Mouse (Mus musculus) midbrain, embryonic 11.5 days (tissue): ENCODE data around the gene Pkn3. TPM values are rescaled to one million over a fixed set of nuclear protein-coding genes. Genes with fewer than 3 reads are reported as not detected.
"Not testable (repeated sequence)": the region's sequence is repeated elsewhere in the genome, so short reads cannot be mapped to it uniquely, and the experiment has no call there.

Experiments used
- ATAC-seq: fragments of 200-750 bp; cut with Nextera tagmentation; 2 replicates; pipeline ENCODE4 v1.8.0; 2017; ENCODE audit warnings: moderate TSS enrichment, moderate library complexity; ENCODE audit not compliant: low FRiP score
- DNase-seq: peaks from one replicate; pipeline ENCODE4 v3.0.0; 2015; ENCODE audit warnings: low spot score; ENCODE audit errors: missing footprints
- H3K27ac ChIP-seq: fragments of 300-500 bp; sonication (generic); 2 replicates; pipeline ENCODE4 v1.5.1; 2014; ENCODE audit warnings: low read depth, low read length
- H3K27me3 ChIP-seq: fragments of 300-500 bp; sonication (generic); 2 replicates; pipeline ENCODE4 v1.6.1; 2014; ENCODE audit warnings: mild to moderate bottlenecking, low read length, moderate library complexity, mixed read lengths; ENCODE audit not compliant: control insufficient read depth, insufficient read depth
- H3K36me3 ChIP-seq: fragments of 300-500 bp; sonication (generic); 2 replicates; pipeline ENCODE4 v1.6.1; 2014; ENCODE audit warnings: mild to moderate bottlenecking, low read length, moderate library complexity, mixed read lengths; ENCODE audit not compliant: control insufficient read depth, insufficient read depth
- H3K4me1 ChIP-seq: fragments of 300-500 bp; sonication (generic); 2 replicates; pipeline ENCODE4 v1.6.1; 2014; ENCODE audit warnings: low read length; ENCODE audit not compliant: control insufficient read depth, insufficient read depth
- H3K4me2 ChIP-seq: fragments of 300-500 bp; sonication (generic); 2 replicates; pipeline ENCODE4 v1.6.1; 2014; ENCODE audit warnings: mild to moderate bottlenecking, moderate library complexity
- H3K4me3 ChIP-seq: fragments of 300-500 bp; sonication (generic); 2 replicates; pipeline ENCODE4 v1.5.1; 2014; ENCODE audit warnings: low read depth, low read length
- H3K9ac ChIP-seq: fragments of 300-500 bp; sonication (generic); 2 replicates; pipeline ENCODE4 v1.6.1; 2014; ENCODE audit warnings: low read length
- H3K9me3 ChIP-seq: fragments of 300-500 bp; sonication (generic); 2 replicates; pipeline ENCODE4 v1.6.1; 2016; ENCODE audit warnings: low read length; ENCODE audit not compliant: control insufficient read depth
- WGBS: fragments of 180-500 bp; shearing (Covaris S2); extraction: QIAGEN DNeasy Blood & Tissue Kit; methylation state at CpG from one replicate; pipeline ENCODE4 v1.1.7; 2014; 5-methylcytosine and 5-hydroxymethylcytosine counted together
- polyA plus RNA-seq: library from polyadenylated mRNA; unstranded; fragments of >200 nt; fragmentation: Nextera tagmentation; extraction: Ambion mirVana; gene quantifications from 2 replicates; pipeline ENCODE4 v1.2.1, GENCODE M21; 2014

Pkn3 gene
- polyA plus RNA-seq, 1 experiment from 2014 or later = 8.4 TPM

DNA sequence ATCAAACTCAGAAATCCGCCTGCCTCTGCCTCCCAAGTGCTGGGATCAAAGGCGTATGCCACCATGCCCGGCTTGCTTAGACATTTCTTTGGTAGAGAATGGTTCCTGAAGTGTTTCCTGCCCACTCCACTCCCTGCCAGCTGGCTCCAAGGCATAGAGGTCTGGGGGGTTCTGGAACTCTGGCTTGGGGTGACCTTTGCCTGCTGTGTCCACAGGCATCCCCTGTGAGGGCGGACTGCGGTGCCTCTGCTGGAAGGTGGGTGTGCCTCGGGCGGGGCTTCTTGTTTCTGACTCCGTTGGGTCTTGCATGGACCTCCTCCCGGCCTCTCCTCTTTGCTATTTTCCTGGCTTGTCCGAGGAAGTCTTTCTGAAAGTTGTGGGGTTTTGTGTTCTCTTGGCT, 59.0 kb downstream of the Pkn3 start:
- 89% methylated on average over 10 of the region's 10 CpGs for WGBS
- no peak overlapping the region for H3K27ac ChIP-seq
- H3K4me1 ChIP-seq = peaks cover 11% of the 10 kb centered on the region
- H3K36me3 ChIP-seq = no peaks in the 10 kb centered on the region
- H3K27me3 ChIP-seq = no peaks in the 10 kb centered on the region
- H3K4me2 ChIP-seq = no peak overlapping the region
- no peak overlapping the region for H3K4me3 ChIP-seq
- no peaks in the 10 kb centered on the region for H3K9me3 ChIP-seq
- H3K9ac ChIP-seq = no peak overlapping the region
- ATAC-seq (no peak), DNase-seq (no peak)

- H3K27me3 ChIP-seq, H3K4me2 ChIP-seq, H3K27ac ChIP-seq, H3K4me1 ChIP-seq, H3K9me3 ChIP-seq, H3K4me3 ChIP-seq, H3K9ac ChIP-seq, ATAC-seq: not testable (repeated sequence)
- peaks cover 12% of the 10 kb centered on the region; the same call in 1 of the 2 replicates for H3K36me3 ChIP-seq
- 88% methylated on average over 4 of the region's 4 CpGs for WGBS
- DNase-seq = peak; percentile 54
Observed at GRCm38 (mm10) chr2:30140021-30140420, 62.5 kb downstream of the Pkn3 start.

Other genes starting within 250 kb of the Pkn3 start
- 13.4 and 14.0 TPM in 2 replicates for gene Cercam, start 208.5 kb upstream of the Pkn3 start, polyA plus RNA-seq
- 79.4 and 86.7 TPM in 2 replicates for gene Odf2, start 188.5 kb upstream of the Pkn3 start, polyA plus RNA-seq
- 52.5 and 57.4 TPM in 2 replicates for gene Gle1, start 142.3 kb upstream of the Pkn3 start, polyA plus RNA-seq
- 136 and 144 TPM in 2 replicates for gene Sptan1, start 112.1 kb upstream of the Pkn3 start, polyA plus RNA-seq
- gene Wdr34, start 28.8 kb upstream of the Pkn3 start, polyA plus RNA-seq = 25.5 and 25.9 TPM in 2 replicates
- 741 and 754 TPM in 2 replicates for gene Set, start 20.3 kb upstream of the Pkn3 start, polyA plus RNA-seq
- 28.0 and 30.6 TPM in 2 replicates for gene Zdhhc12, start 16.0 kb downstream of the Pkn3 start, polyA plus RNA-seq
- gene Zer1, start 46.9 kb downstream of the Pkn3 start, polyA plus RNA-seq = 5.1 and 6.0 TPM in 2 replicates
- 12.1 and 13.3 TPM in 2 replicates for gene Tbc1d13, start 56.1 kb downstream of the Pkn3 start, polyA plus RNA-seq
- 11.6 and 13.7 TPM in 2 replicates for gene Endog, start 93.8 kb downstream of the Pkn3 start, polyA plus RNA-seq
- gene Spout1, start 100.8 kb downstream of the Pkn3 start, polyA plus RNA-seq = 65.0 and 69.8 TPM in 2 replicates
- 8.2 and 9.6 TPM in 2 replicates for gene Kyat1, start 128.2 kb downstream of the Pkn3 start, polyA plus RNA-seq
- gene Lrrc8a, start 160.0 kb downstream of the Pkn3 start, polyA plus RNA-seq = 49.2 and 51.7 TPM in 2 replicates
- gene Gm28035, start 162.9 kb downstream of the Pkn3 start, polyA plus RNA-seq = 0.05 and 0.21 TPM in 2 replicates
- 2.9 and 3.5 TPM in 2 replicates for gene Phyhd1, start 188.5 kb downstream of the Pkn3 start, polyA plus RNA-seq
- gene Gm28038, start 203.4 kb downstream of the Pkn3 start, polyA plus RNA-seq = not detected in 2 replicates
- gene Dolk, start 208.7 kb downstream of the Pkn3 start, polyA plus RNA-seq = 23.6 and 25.7 TPM in 2 replicates
- gene Nup188, start 208.7 kb downstream of the Pkn3 start, polyA plus RNA-seq = 46.0 and 53.7 TPM in 2 replicates